Mouse (Mus musculus) heart, embryonic 10.5 days (tissue): Measurements from ENCODE around the gene Snd1. TPM values are rescaled to one million over a fixed set of nuclear protein-coding genes. Genes with fewer than 3 reads are reported as not detected.

Experiments
- DNase-seq: peaks from one replicate; pipeline ENCODE4 v3.0.0-alpha.2; 2017; ENCODE audit warnings: low spot score
- H3K27ac ChIP-seq: fragments of 300-500 bp; sonication (generic); 2 replicates; pipeline ENCODE4 v1.5.1; 2016; ENCODE audit warnings: mild to moderate bottlenecking
- H3K27me3 ChIP-seq: fragments of 300-500 bp; sonication (generic); 2 replicates; pipeline ENCODE4 v1.6.1; 2016; ENCODE audit warnings: mild to moderate bottlenecking; ENCODE audit not compliant: poor library complexity, insufficient read depth, severe bottlenecking
- H3K36me3 ChIP-seq: fragments of 300-500 bp; sonication (generic); 2 replicates; pipeline ENCODE4 v1.6.1; 2016; ENCODE audit warnings: mild to moderate bottlenecking, moderate library complexity
- H3K4me1 ChIP-seq: fragments of 300-500 bp; sonication (generic); 2 replicates; pipeline ENCODE4 v1.6.1; 2016; ENCODE audit warnings: mild to moderate bottlenecking
- H3K4me3 ChIP-seq: fragments of 300-500 bp; sonication (generic); 2 replicates; pipeline ENCODE4 v1.5.1; 2016; ENCODE audit warnings: mild to moderate bottlenecking, moderate library complexity
- H3K9me3 ChIP-seq: fragments of 300-500 bp; sonication (generic); 2 replicates; pipeline ENCODE4 v1.6.1; 2016; ENCODE audit warnings: mild to moderate bottlenecking, moderate library complexity
- WGBS: fragments of 180-500 bp; shearing (Covaris S2); methylation state at CpG from one replicate; pipeline ENCODE4 v1.1.7; 2016; 5-methylcytosine and 5-hydroxymethylcytosine counted together
- polyA plus RNA-seq: library from polyadenylated mRNA; unstranded; fragments of >200 nt; fragmentation: Nextera tagmentation; extraction: Ambion mirVana; gene quantifications from 2 replicates; pipeline ENCODE4 v1.2.1, GENCODE M21; 2016

The Snd1 gene
- polyA plus RNA-seq, 1 experiment from 2014 or later, result 120 TPM

DNA sequence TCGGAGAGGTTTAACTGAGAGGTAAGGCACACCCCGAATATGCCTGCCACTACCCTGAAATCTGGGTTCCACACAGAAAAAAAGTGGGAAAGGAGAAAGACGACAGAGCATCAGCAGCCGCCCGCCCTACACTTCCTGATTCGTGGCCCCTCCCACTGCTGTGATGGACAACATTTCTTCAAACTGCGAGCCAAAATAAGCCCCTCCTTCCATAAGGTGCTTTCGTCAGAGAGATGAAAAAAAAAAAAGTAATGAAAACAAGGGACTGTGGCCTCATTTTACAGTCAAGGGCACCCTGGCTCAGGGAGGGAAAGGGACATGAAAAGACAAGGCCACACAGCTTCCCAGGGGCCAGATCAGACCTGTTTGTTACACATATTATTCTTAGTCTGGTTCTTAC lies 504.6 kb downstream of the Snd1 start:
- no peak overlapping the region for H3K4me3 ChIP-seq
- 63% methylated on average over 8 of the region's 8 CpGs for WGBS
- H3K27me3 ChIP-seq, result peaks cover 71% of the 10 kb centered on the region

DNA sequence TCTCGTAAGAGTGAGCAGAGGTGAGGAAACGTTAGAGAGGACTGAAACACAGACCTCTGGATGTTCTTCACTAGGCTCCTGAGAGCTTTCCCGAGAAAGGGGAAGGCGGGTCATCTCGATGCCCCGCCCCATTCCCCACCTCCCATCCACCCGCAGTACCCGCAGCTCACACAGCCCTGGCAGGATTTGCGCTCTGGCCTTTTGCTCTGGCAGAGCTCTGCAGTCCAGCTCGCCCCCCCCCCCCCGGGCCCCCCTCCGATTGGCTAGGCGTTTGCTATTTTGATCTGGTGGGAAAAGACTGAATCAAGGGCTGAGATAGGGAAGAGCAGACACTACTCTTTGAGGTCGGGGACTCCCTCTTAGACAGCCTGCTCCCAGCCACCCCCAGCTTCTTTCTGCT lies 505.3 kb downstream of the Snd1 start:
- DNase-seq, result no peak
- Histone ChIP-seq H3K27ac (no peak overlapping the region), H3K36me3 (no peaks in the 10 kb centered on the region), H3K4me3 (peak overlapping the region; percentile 60), H3K9me3 (no peaks in the 10 kb centered on the region), H3K4me1 (peaks cover 17% of the 10 kb centered on the region), H3K27me3 (peaks cover 76% of the 10 kb centered on the region)
- WGBS, result 1% methylated on average over 14 of the region's 14 CpGs

More for the DNA sequence above, 504.6 kb downstream of the Snd1 start:
- Histone ChIP-seq H3K9me3 (no peaks in the 10 kb centered on the region), H3K27ac (no peak overlapping the region), H3K4me1 (peaks cover 17% of the 10 kb centered on the region), H3K36me3 (no peaks in the 10 kb centered on the region)
- DNase-seq, result no peak

DNA sequence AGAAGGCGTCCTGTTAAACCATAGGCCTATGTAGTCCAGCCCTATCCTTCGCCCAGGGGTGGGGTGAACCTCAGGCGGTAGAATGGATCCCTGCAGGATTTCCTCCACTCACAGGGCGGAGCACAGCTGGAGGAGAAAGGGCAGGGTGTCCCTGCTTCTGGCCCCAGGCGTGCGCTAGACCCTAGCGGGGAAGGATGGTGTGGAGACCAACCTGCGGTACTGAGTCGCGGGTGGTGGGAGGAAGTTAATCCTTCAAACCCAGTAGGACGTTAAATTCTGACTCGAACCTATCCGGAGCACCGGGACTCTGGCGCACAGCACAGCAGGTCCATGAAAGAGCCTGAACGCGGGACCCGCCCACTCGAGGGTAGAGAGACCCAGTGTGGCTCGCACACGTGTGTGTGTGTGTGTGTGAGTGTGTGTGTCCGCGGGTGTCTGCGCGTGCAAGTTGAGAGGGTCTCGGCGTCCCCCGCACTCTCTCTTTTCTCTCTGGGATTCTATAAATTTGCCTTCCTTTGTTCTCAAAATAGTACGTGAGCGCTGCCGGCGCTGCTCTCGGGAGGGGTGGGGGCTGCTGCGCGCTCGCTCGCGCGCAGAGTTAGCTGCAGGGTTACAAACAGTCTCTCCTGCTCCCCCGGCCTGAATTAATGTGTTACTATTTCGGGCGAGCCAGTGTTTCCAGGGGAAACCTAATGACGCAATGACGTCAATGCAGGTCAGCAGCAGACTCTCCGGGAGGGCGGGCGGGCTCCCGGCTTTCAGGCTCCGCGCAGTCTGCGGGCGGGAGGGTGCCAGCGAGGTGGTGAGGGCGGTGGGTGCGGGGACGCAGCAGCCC lies 506.0 kb downstream of the Snd1 start:
- under 1% methylated on average over 56 of the region's 56 CpGs for WGBS

DNA sequence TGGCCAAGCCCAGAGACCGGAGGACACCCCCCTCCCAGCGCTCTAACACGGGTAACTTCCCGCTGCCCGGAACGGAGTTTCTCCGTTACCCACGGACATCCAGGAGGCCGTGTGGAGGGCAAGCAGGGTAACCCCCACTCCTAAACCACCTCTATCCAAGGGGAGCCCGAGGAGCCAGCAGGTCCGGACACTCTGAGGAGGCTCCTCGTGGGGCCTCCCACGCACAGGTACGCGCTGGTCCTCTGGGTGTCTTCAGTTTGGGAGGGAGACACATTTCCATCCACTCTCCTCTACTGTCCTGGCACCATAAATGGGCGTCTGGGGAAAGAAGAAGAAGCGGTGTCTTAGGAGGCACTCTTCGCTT lies 506.6 kb downstream of the Snd1 start:
- Histone ChIP-seq H3K36me3 (no peaks in the 10 kb centered on the region), H3K27ac (no peak overlapping the region), H3K9me3 (no peaks in the 10 kb centered on the region), H3K4me1 (peaks cover 17% of the 10 kb centered on the region), H3K4me3 (peak overlapping the region; percentile 60), H3K27me3 (peaks cover 79% of the 10 kb centered on the region)
- DNase-seq, result no peak
- WGBS, result 7% methylated on average over 18 of the region's 18 CpGs

More for the DNA sequence above, 506.0 kb downstream of the Snd1 start:
- Histone ChIP-seq H3K36me3 (no peaks in the 10 kb centered on the region), H3K4me3 (peak overlapping the region; percentile 60), H3K27me3 (peaks cover 76% of the 10 kb centered on the region), H3K9me3 (no peaks in the 10 kb centered on the region), H3K27ac (peak overlapping the region; percentile 77), H3K4me1 (peaks cover 17% of the 10 kb centered on the region)
- DNase-seq, result peak; percentile 85

DNA sequence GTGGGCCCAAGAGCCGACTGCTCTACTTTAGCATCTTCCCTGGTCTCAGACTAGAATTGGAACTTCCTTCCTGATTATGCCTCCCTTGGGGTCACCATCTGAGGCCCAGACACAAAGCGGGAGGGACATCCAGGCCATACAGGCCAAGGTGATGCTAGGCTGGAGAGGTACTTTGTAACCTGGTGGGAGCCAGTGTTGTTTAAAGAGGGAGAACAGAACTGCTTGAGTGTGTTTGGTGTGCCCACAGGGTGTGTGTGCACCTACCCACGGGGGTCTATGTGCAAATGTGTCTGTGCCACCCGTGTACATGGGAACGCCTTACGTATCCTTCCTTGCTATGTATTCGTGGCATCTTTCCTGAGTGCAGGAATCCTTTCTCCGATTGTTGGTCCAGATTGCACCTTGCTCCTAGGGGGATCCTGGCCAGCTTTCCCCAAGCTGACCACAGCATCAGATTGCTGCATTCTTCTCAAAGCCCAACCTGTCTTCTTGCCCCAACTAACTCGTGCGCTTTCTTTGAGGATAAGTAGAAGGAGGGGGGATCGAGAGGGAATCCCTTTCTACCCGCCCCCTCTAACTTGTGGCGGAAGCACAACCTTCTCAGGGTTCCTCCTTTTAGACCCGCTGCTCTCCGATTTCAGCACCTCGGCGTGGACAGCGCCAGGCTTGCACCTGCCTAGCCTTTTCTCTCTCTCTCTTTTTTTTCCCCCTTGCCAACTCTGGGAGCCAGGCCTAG lies 507.2 kb downstream of the Snd1 start:
- Histone ChIP-seq H3K9me3 (no peaks in the 10 kb centered on the region), H3K4me3 (peak overlapping the region; percentile 60; the same call in 1 of the 2 replicates), H3K27me3 (peaks cover 78% of the 10 kb centered on the region), H3K27ac (no peak overlapping the region), H3K36me3 (no peaks in the 10 kb centered on the region), H3K4me1 (peaks cover 17% of the 10 kb centered on the region)
- 12% methylated on average over 18 of the region's 18 CpGs for WGBS
- DNase-seq, result no peak

DNA sequence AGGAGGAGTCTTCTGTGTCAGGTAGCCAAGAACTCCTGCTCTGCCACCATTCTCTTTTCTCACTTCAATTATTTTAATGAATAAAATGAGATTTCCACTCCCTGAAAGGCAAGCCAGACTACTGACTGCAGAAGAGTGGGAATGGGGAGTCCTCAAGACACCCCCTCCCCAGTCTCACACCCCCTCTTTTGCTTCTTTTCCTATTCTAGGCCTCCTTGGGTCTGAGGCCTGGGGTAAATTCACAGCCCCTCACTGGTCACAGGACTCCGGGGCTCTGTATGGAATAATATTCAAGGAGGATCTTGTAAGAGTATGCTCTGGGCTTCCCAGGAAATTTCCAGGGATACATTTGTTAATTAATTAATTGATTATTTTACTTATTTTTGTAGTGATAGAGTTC lies 507.9 kb downstream of the Snd1 start:
- 55% methylated on average over 1 of the region's 1 CpGs for WGBS
- Histone ChIP-seq H3K9me3 (no peaks in the 10 kb centered on the region), H3K36me3 (no peaks in the 10 kb centered on the region), H3K27ac (no peak overlapping the region), H3K4me1 (peaks cover 17% of the 10 kb centered on the region), H3K4me3 (no peak overlapping the region), H3K27me3 (peaks cover 78% of the 10 kb centered on the region)
- no peak for DNase-seq

Other genes starting within 250 kb of the Snd1 start
- gene Zfp800, start 77.1 kb upstream of the Snd1 start, polyA plus RNA-seq, result 11.7 and 15.0 TPM in 2 replicates
- 273 and 310 TPM in 2 replicates for gene Arf5, start 51.6 kb upstream of the Snd1 start, polyA plus RNA-seq
- not detected in 2 replicates for gene Fscn3, start 47.4 kb upstream of the Snd1 start, polyA plus RNA-seq
- 7.0 and 7.6 TPM in 2 replicates for gene Gcc1, start 46.7 kb upstream of the Snd1 start, polyA plus RNA-seq
- gene Pax4, start 25.8 kb upstream of the Snd1 start, polyA plus RNA-seq, result not detected in 2 replicates